Mouse (Mus musculus) stomach, embryonic 14.5 days (tissue): ENCODE data around the gene Arhgef19. TPM values are rescaled to one million over a fixed set of nuclear protein-coding genes. Genes with fewer than 3 reads are reported as not detected.

Experiments
- ATAC-seq: fragments of 200-750 bp; cut with Nextera tagmentation; 2 replicates; pipeline ENCODE4 v1.8.0; 2017; ENCODE audit warnings: low read depth, moderate TSS enrichment; ENCODE audit not compliant: insufficient number of reproducible peaks, insufficient read depth, low FRiP score
- H3K27ac ChIP-seq: fragments of 300-500 bp; sonication (generic); 2 replicates; pipeline ENCODE4 v1.5.1; 2014; ENCODE audit warnings: mild to moderate bottlenecking, low read length, moderate library complexity, mixed read lengths
- H3K27me3 ChIP-seq: fragments of 300-500 bp; sonication (generic); 2 replicates; pipeline ENCODE4 v1.6.1; 2014; ENCODE audit warnings: low read length, control low read depth, mixed read lengths; ENCODE audit not compliant: control insufficient read depth, insufficient read depth
- H3K36me3 ChIP-seq: fragments of 300-500 bp; sonication (generic); 2 replicates; pipeline ENCODE4 v1.6.1; 2014; ENCODE audit warnings: mild to moderate bottlenecking, control low read depth, low read length, moderate library complexity, mixed read lengths; ENCODE audit not compliant: control insufficient read depth, insufficient read depth
- H3K4me1 ChIP-seq: fragments of 300-500 bp; sonication (generic); 2 replicates; pipeline ENCODE4 v1.6.1; 2014; ENCODE audit warnings: low read length, control low read depth, mixed read lengths; ENCODE audit not compliant: control insufficient read depth, insufficient read depth
- H3K4me2 ChIP-seq: fragments of 300-500 bp; sonication (generic); replicated peaks from 2 replicates; pipeline ENCODE4 v1.6.1; 2014; ENCODE audit warnings: low read depth, low read length, control low read depth
- H3K4me3 ChIP-seq: fragments of 300-500 bp; sonication (generic); 2 replicates; pipeline ENCODE4 v1.5.1; 2014; ENCODE audit warnings: low read depth, low read length, control low read depth
- H3K9ac ChIP-seq: fragments of 300-500 bp; sonication (generic); replicated peaks from 2 replicates; pipeline ENCODE4 v1.6.1; 2014; ENCODE audit warnings: low read depth, mild to moderate bottlenecking, control low read depth, low read length, moderate library complexity, mixed read lengths
- H3K9me3 ChIP-seq: fragments of 300-500 bp; sonication (generic); 2 replicates; pipeline ENCODE4 v1.6.1; 2016; ENCODE audit warnings: low read depth, low read length, control low read depth; ENCODE audit not compliant: control insufficient read depth
- WGBS: fragments of 180-500 bp; shearing (Covaris S2); extraction: QIAGEN DNeasy Blood & Tissue Kit; methylation state at CpG from one replicate; pipeline ENCODE4 v1.1.7; 2014; 5-methylcytosine and 5-hydroxymethylcytosine counted together
- polyA plus RNA-seq: library from polyadenylated mRNA; unstranded; fragments of >200 nt; fragmentation: Nextera tagmentation; extraction: Ambion mirVana; gene quantifications from 2 replicates; pipeline ENCODE4 v1.2.1, GENCODE M21; 2014

Gene Arhgef19
- polyA plus RNA-seq, 1 experiment from 2014 or later, result 23.0 TPM

- peak overlapping the region; percentile 0; the same call in 1 of the 2 replicates for H3K4me2 ChIP-seq
- H3K36me3 ChIP-seq, result no peaks in the 10 kb centered on the region; the same call in 1 of the 2 replicates
- no peaks in the 10 kb centered on the region for H3K27me3 ChIP-seq
- 45% methylated on average over 16 of the region's 16 CpGs for WGBS
- no peak overlapping the region for H3K4me3 ChIP-seq
- H3K27ac ChIP-seq, result 0 out of 2 replicates have a peak overlapping the region, but pooled peaks have one; percentile 48
- H3K9me3 ChIP-seq, result no peaks in the 10 kb centered on the region
- no peak overlapping the region for H3K9ac ChIP-seq
- peak; percentile 64 for ATAC-seq
- no peaks in the 10 kb centered on the region; the same call in 1 of the 2 replicates for H3K4me1 ChIP-seq
Measured at GRCm38 (mm10) chr4:141260007-141260723, 20.9 kb downstream of the Arhgef19 start.

- H3K4me1 ChIP-seq, result no peaks in the 10 kb centered on the region; the same call in 1 of the 2 replicates
- H3K27me3 ChIP-seq, result no peaks in the 10 kb centered on the region
- ATAC-seq, result no peak
- no peak overlapping the region for H3K9ac ChIP-seq
- no peak overlapping the region for H3K27ac ChIP-seq
- 75% methylated on average over 10 of the region's 10 CpGs for WGBS
- H3K9me3 ChIP-seq, result no peaks in the 10 kb centered on the region
- H3K4me2 ChIP-seq, result no peak overlapping the region
- no peaks in the 10 kb centered on the region for H3K36me3 ChIP-seq
- H3K4me3 ChIP-seq, result no peak overlapping the region
Measured at GRCm38 (mm10) chr4:141262906-141263637, 23.8 kb downstream of the Arhgef19 start.

- Histone ChIP-seq H3K27ac (no peak overlapping the region), H3K4me2 (no peak overlapping the region), H3K36me3 (no peaks in the 10 kb centered on the region), H3K27me3 (no peaks in the 10 kb centered on the region), H3K9me3 (no peaks in the 10 kb centered on the region), H3K4me3 (no peak overlapping the region), H3K9ac (no peak overlapping the region), H3K4me1 (no peaks in the 10 kb centered on the region)
- no peak for ATAC-seq
- 91% methylated on average over 3 of the region's 3 CpGs for WGBS
Measured at GRCm38 (mm10) chr4:141265979-141266637, 26.8 kb downstream of the Arhgef19 start.

GRCm38 (mm10) chr4:141267250-141267649, 28.0 kb downstream of the Arhgef19 start:
- no peak overlapping the region for H3K9ac ChIP-seq
- H3K27me3 ChIP-seq, result no peaks in the 10 kb centered on the region
- no peak overlapping the region for H3K27ac ChIP-seq
- no peak for ATAC-seq
- WGBS, result 82% methylated on average over 3 of the region's 3 CpGs
- no peaks in the 10 kb centered on the region for H3K9me3 ChIP-seq
- H3K4me3 ChIP-seq, result no peak overlapping the region
- H3K36me3 ChIP-seq, result no peaks in the 10 kb centered on the region
- no peaks in the 10 kb centered on the region for H3K4me1 ChIP-seq
- H3K4me2 ChIP-seq, result no peak overlapping the region

GRCm38 (mm10) chr4:141267837-141268236, 28.5 kb downstream of the Arhgef19 start:
- 42% methylated on average over 9 of the region's 9 CpGs for WGBS
- Histone ChIP-seq H3K9me3 (no peaks in the 10 kb centered on the region), H3K9ac (no peak overlapping the region), H3K4me1 (no peaks in the 10 kb centered on the region), H3K4me2 (no peak overlapping the region), H3K27ac (no peak overlapping the region), H3K27me3 (no peaks in the 10 kb centered on the region), H3K4me3 (no peak overlapping the region), H3K36me3 (no peaks in the 10 kb centered on the region)
- ATAC-seq, result no peak

- H3K4me3 ChIP-seq, result no peak overlapping the region
- ATAC-seq, result no peak
- H3K4me2 ChIP-seq, result no peak overlapping the region
- no peaks in the 10 kb centered on the region for H3K36me3 ChIP-seq
- no peak overlapping the region for H3K27ac ChIP-seq
- H3K27me3 ChIP-seq, result no peaks in the 10 kb centered on the region
- WGBS, result 82% methylated on average over 4 of the region's 4 CpGs
- no peaks in the 10 kb centered on the region for H3K9me3 ChIP-seq
- H3K4me1 ChIP-seq, result peaks cover 4% of the 10 kb centered on the region; the same call in 1 of the 2 replicates
- H3K9ac ChIP-seq, result no peak overlapping the region
Measured at GRCm38 (mm10) chr4:141268350-141268749, 29.1 kb downstream of the Arhgef19 start.

- ATAC-seq, result no peak
- Histone ChIP-seq H3K9me3 (no peaks in the 10 kb centered on the region), H3K27me3 (no peaks in the 10 kb centered on the region), H3K27ac (no peak overlapping the region), H3K4me2 (no peak overlapping the region), H3K9ac (no peak overlapping the region), H3K4me1 (peaks cover 8% of the 10 kb centered on the region; the same call in 1 of the 2 replicates), H3K36me3 (no peaks in the 10 kb centered on the region), H3K4me3 (no peak overlapping the region)
- WGBS, result 77% methylated on average over 6 of the region's 6 CpGs
Measured at GRCm38 (mm10) chr4:141269080-141269479, 29.8 kb downstream of the Arhgef19 start.

- ATAC-seq, result no peak
- WGBS, result 58% methylated on average over 15 of the region's 15 CpGs
- Histone ChIP-seq H3K9me3 (no peaks in the 10 kb centered on the region), H3K27ac (no peak overlapping the region), H3K9ac (no peak overlapping the region), H3K27me3 (no peaks in the 10 kb centered on the region), H3K4me2 (no peak overlapping the region), H3K36me3 (no peaks in the 10 kb centered on the region), H3K4me1 (peaks cover 13% of the 10 kb centered on the region; the same call in 1 of the 2 replicates), H3K4me3 (no peak overlapping the region)
Measured at GRCm38 (mm10) chr4:141270201-141270940, 31.1 kb downstream of the Arhgef19 start.
